In genomic region chr15:81358943-81359342, GRCm38 (mm10) we compare ENCODE assay signal across 15 mouse cellular contexts. TPM values are rescaled to one million over a fixed set of nuclear protein-coding genes. Genes with fewer than 3 reads are reported as not detected.
DNase-seq lines count a peak whose midpoint lies in the region; ATAC-seq and TF ChIP-seq lines count a peak whose summit lies in the region.
"Had no signal": no experiment of that assay in that cellular context is flagged by ENCODE, and none has a peak within 500 bp of the region (broad histone marks: within the 10 kb centered on the region; RNA-seq: fewer than 3 reads in every experiment).

No protein-coding gene starts in this region.

- H3K27ac ChIP-seq in intestine, embryonic 14.5 days (ENCODE audit: low read depth): no peak overlapping the region
- no peak overlapping the region for H3K27ac ChIP-seq in intestine, embryonic 16.5 days (ENCODE audit: low read length)
- H3K27ac ChIP-seq in kidney, embryonic 16.5 days (ENCODE audit: low read length): peak overlapping the region; percentile 76; the same call in 1 of the 2 replicates
- H3K27ac ChIP-seq in liver, embryonic 14.5 days: no peak overlapping the region
- H3K27ac ChIP-seq in midbrain, embryonic 14.5 days (replicated peaks; ENCODE audit: low read depth, low read length): no peak overlapping the region
- H3K27ac ChIP-seq: heart, embryonic 15.5 days; hindbrain, embryonic 13.5 days had no signal

- H3K9me3 ChIP-seq in intestine, embryonic 14.5 days (ENCODE audit: control insufficient read depth, low read length): no peaks in the 10 kb centered on the region
- H3K9me3 ChIP-seq in intestine, embryonic 16.5 days (ENCODE audit: control insufficient read depth, low read length): no peaks in the 10 kb centered on the region
- H3K9me3 ChIP-seq in kidney, embryonic 16.5 days (ENCODE audit: low read length): no peaks in the 10 kb centered on the region
- H3K9me3 ChIP-seq in liver, embryonic 14.5 days (ENCODE audit: control insufficient read depth, low read length): no peaks in the 10 kb centered on the region
- no peaks in the 10 kb centered on the region for H3K9me3 ChIP-seq in midbrain, embryonic 14.5 days (ENCODE audit: control insufficient read depth, low read length)
- H3K9me3 ChIP-seq: heart, embryonic 15.5 days; hindbrain, embryonic 13.5 days had no signal

- no peak for DNase-seq in intestine, embryonic 14.5 days (ENCODE audit: low spot score)
- peak; percentile 47 for DNase-seq in kidney, adult 18-20 months
- no peak for DNase-seq in liver, embryonic 14.5 days (ENCODE audit: low read depth in 3 of 3, low spot score in 3 of 3)
- DNase-seq in frontal cortex, postnatal 25 days (ENCODE audit: low spot score in 2 of 2): no peak
- DNase-seq in midbrain, embryonic 14.5 days: no peak
- DNase-seq in urinary bladder, postnatal 36 days (ENCODE audit: low spot score in 2 of 2): no peak
- DNase-seq: cerebellum, adult 9-11 months; embryo, embryonic 11 days; lung, postnatal 10 days; thymus, adult 2 months had no signal

- H3K4me2 ChIP-seq in intestine, embryonic 14.5 days (ENCODE audit: low read length): peak overlapping the region; percentile 85; the same call in 1 of the 2 replicates
- H3K4me2 ChIP-seq in intestine, embryonic 16.5 days (ENCODE audit: low read depth, low read length): no peak overlapping the region
- H3K4me2 ChIP-seq in kidney, embryonic 16.5 days (replicated peaks; ENCODE audit: low read depth, low read length): peak overlapping the region; percentile 89
- H3K4me2 ChIP-seq in liver, embryonic 14.5 days (ENCODE audit: low read depth): peak overlapping the region; percentile 86
- H3K4me2 ChIP-seq in midbrain, embryonic 14.5 days (ENCODE audit: low read length): no peak overlapping the region

- no peaks in the 10 kb centered on the region for H3K27me3 ChIP-seq in intestine, embryonic 14.5 days (replicated peaks; ENCODE audit: control insufficient read depth, insufficient read depth, low read length)
- no peaks in the 10 kb centered on the region for H3K27me3 ChIP-seq in intestine, embryonic 16.5 days (replicated peaks; ENCODE audit: control insufficient read depth, insufficient read depth, low read length)
- no peaks in the 10 kb centered on the region for H3K27me3 ChIP-seq in kidney, embryonic 16.5 days (ENCODE audit: insufficient read depth, low read length)
- no peaks in the 10 kb centered on the region for H3K27me3 ChIP-seq in liver, embryonic 14.5 days (ENCODE audit: control insufficient read depth, insufficient read depth, low read length)
- H3K27me3 ChIP-seq in midbrain, embryonic 14.5 days (ENCODE audit: control insufficient read depth, insufficient read depth, low read length): no peaks in the 10 kb centered on the region
- H3K27me3 ChIP-seq: heart, embryonic 15.5 days; hindbrain, embryonic 13.5 days had no signal

- no peak for TF ChIP-seq CTCF in liver, embryonic 14.5 days (IDR thresholded peaks at IDR 0.05; ENCODE audit: low read depth)

- no peak overlapping the region for H3K9ac ChIP-seq in intestine, embryonic 14.5 days (ENCODE audit: low read length)
- H3K9ac ChIP-seq in intestine, embryonic 16.5 days (ENCODE audit: low read depth, low read length): no peak overlapping the region
- no peak overlapping the region for H3K9ac ChIP-seq in kidney, embryonic 16.5 days (replicated peaks; ENCODE audit: low read length)
- no peak overlapping the region for H3K9ac ChIP-seq in liver, embryonic 14.5 days (replicated peaks)
- H3K9ac ChIP-seq in midbrain, embryonic 14.5 days (replicated peaks; ENCODE audit: low read length): no peak overlapping the region
- H3K9ac ChIP-seq: hindbrain, embryonic 13.5 days had no signal

- no peak overlapping the region for H3K4me3 ChIP-seq in intestine, embryonic 14.5 days (ENCODE audit: low read depth, low read length)
- no peak overlapping the region for H3K4me3 ChIP-seq in intestine, embryonic 16.5 days (ENCODE audit: low read length)
- H3K4me3 ChIP-seq in kidney, embryonic 16.5 days (ENCODE audit: low read length): peak overlapping the region; percentile 77
- H3K4me3 ChIP-seq in liver, embryonic 14.5 days (ENCODE audit: insufficient read depth in 1 of 2, low read depth in 2 of 2, low read length in 2 of 2): no peak overlapping the region
- H3K4me3 ChIP-seq in midbrain, embryonic 14.5 days (replicated peaks; ENCODE audit: low read depth, low read length): no peak overlapping the region
- H3K4me3 ChIP-seq: heart, embryonic 15.5 days had no signal

- peaks cover 19% of the 10 kb centered on the region; the same call in 1 of the 2 replicates for H3K4me1 ChIP-seq in intestine, embryonic 14.5 days (replicated peaks; ENCODE audit: control insufficient read depth, insufficient read depth, low read length)
- peaks cover 15% of the 10 kb centered on the region; the same call in 1 of the 2 replicates for H3K4me1 ChIP-seq in intestine, embryonic 16.5 days (ENCODE audit: control insufficient read depth, insufficient read depth, low read length)
- H3K4me1 ChIP-seq in kidney, embryonic 16.5 days (ENCODE audit: insufficient read depth, low read length): peaks cover 38% of the 10 kb centered on the region
- H3K4me1 ChIP-seq in liver, embryonic 14.5 days (replicated peaks; ENCODE audit: control insufficient read depth in 2 of 2, insufficient read depth in 2 of 2, low read length in 1 of 2): peaks cover 22 to 30% of the 10 kb centered on the region in 2 experiments
- peaks cover 16% of the 10 kb centered on the region; the same call in 1 of the 2 replicates for H3K4me1 ChIP-seq in midbrain, embryonic 14.5 days (ENCODE audit: control insufficient read depth, insufficient read depth, low read length)

- ATAC-seq in intestine, embryonic 14.5 days (replicated peaks; ENCODE audit: low FRiP score, low TSS enrichment, low read depth): no peak
- ATAC-seq in intestine, embryonic 16.5 days: no peak
- ATAC-seq in kidney, embryonic 16.5 days (ENCODE audit: low FRiP score, low TSS enrichment): no peak
- ATAC-seq in liver, embryonic 14.5 days (ENCODE audit: insufficient read depth): no peak
- no peak for ATAC-seq in midbrain, embryonic 14.5 days (ENCODE audit: low FRiP score, low TSS enrichment)

- WGBS in intestine, embryonic 14.5 days: 82% methylated on average over 3 of the region's 3 CpGs
- 80% methylated on average over 3 of the region's 3 CpGs for WGBS in intestine, embryonic 16.5 days
- WGBS in kidney, embryonic 16.5 days: 47% methylated on average over 3 of the region's 3 CpGs
- 52% methylated on average over 3 of the region's 3 CpGs for WGBS in liver, embryonic 14.5 days (ENCODE audit: insufficient replicate concordance)
- WGBS in midbrain, embryonic 14.5 days: 95% methylated on average over 3 of the region's 3 CpGs

- no peak for TF ChIP-seq EP300 in liver, embryonic 14.5 days (IDR thresholded peaks at IDR 0.05; ENCODE audit: low read depth)

- H3K36me3 ChIP-seq in intestine, embryonic 14.5 days (ENCODE audit: control insufficient read depth, insufficient read depth, low read length): peaks cover 16% of the 10 kb centered on the region
- H3K36me3 ChIP-seq in intestine, embryonic 16.5 days (ENCODE audit: control insufficient read depth, insufficient read depth, low read length): no peaks in the 10 kb centered on the region
- H3K36me3 ChIP-seq in kidney, embryonic 16.5 days (ENCODE audit: insufficient read depth, low read length): peaks cover 11% of the 10 kb centered on the region; the same call in 1 of the 2 replicates
- no peaks in the 10 kb centered on the region; the same call in 1 of the 2 replicates for H3K36me3 ChIP-seq in liver, embryonic 14.5 days (replicated peaks; ENCODE audit: control insufficient read depth, insufficient read depth, low read depth)
- peaks cover 14% of the 10 kb centered on the region for H3K36me3 ChIP-seq in midbrain, embryonic 14.5 days (ENCODE audit: control insufficient read depth, insufficient read depth, low read length)

RNA-seq across cellular contexts. Expression of gene Slc25a17, which starts 1.7 kb away (rescaled TPM):
- polyA plus RNA-seq in intestine, embryonic 14.5 days (2014; fragmentation: Nextera tagmentation; extraction: Ambion mirVana): 77.9 and 84.7 TPM in 2 replicates
- 61.7 and 67.4 TPM in 2 replicates for polyA plus RNA-seq in intestine, embryonic 16.5 days (2015; fragmentation: Nextera tagmentation; extraction: Ambion mirVana)
- polyA plus RNA-seq in kidney, embryonic 16.5 days (2015; fragmentation: Nextera tagmentation; extraction: Ambion mirVana): 134 and 148 TPM in 2 replicates
- 23.7 and 25.1 TPM in 2 replicates for polyA plus RNA-seq in liver, embryonic 14.5 days (2012; rRNA removed)
- 40.0 and 40.2 TPM in 2 replicates for polyA plus RNA-seq in liver, embryonic 14.5 days (2014; fragmentation: Nextera tagmentation; extraction: Ambion mirVana)
- 151 and 153 TPM in 2 replicates for polyA plus RNA-seq in midbrain, embryonic 14.5 days (2014; fragmentation: Nextera tagmentation; extraction: Ambion mirVana)

RNA-seq across cellular contexts. Expression of gene St13, which starts 40.9 kb away (rescaled TPM):
- 138 and 154 TPM in 2 replicates for polyA plus RNA-seq in intestine, embryonic 14.5 days (2014; fragmentation: Nextera tagmentation; extraction: Ambion mirVana)
- 154 and 156 TPM in 2 replicates for polyA plus RNA-seq in intestine, embryonic 16.5 days (2015; fragmentation: Nextera tagmentation; extraction: Ambion mirVana)
- polyA plus RNA-seq in kidney, embryonic 16.5 days (2015; fragmentation: Nextera tagmentation; extraction: Ambion mirVana): 192 and 194 TPM in 2 replicates
- 10.6 and 36.2 TPM in 2 replicates for polyA plus RNA-seq in liver, embryonic 14.5 days (2012; rRNA removed)
- polyA plus RNA-seq in liver, embryonic 14.5 days (2014; fragmentation: Nextera tagmentation; extraction: Ambion mirVana): 48.3 and 53.7 TPM in 2 replicates
- polyA plus RNA-seq in midbrain, embryonic 14.5 days (2014; fragmentation: Nextera tagmentation; extraction: Ambion mirVana): 176 and 179 TPM in 2 replicates

RNA-seq across cellular contexts. Expression of gene Xpnpep3, which starts 41.0 kb away (rescaled TPM):
- polyA plus RNA-seq in intestine, embryonic 14.5 days (2014; fragmentation: Nextera tagmentation; extraction: Ambion mirVana): 6.7 and 8.2 TPM in 2 replicates
- 6.9 and 7.8 TPM in 2 replicates for polyA plus RNA-seq in intestine, embryonic 16.5 days (2015; fragmentation: Nextera tagmentation; extraction: Ambion mirVana)
- 10.9 and 13.9 TPM in 2 replicates for polyA plus RNA-seq in kidney, embryonic 16.5 days (2015; fragmentation: Nextera tagmentation; extraction: Ambion mirVana)
- polyA plus RNA-seq in liver, embryonic 14.5 days (2012; rRNA removed): 2.7 and 3.2 TPM in 2 replicates
- polyA plus RNA-seq in liver, embryonic 14.5 days (2014; fragmentation: Nextera tagmentation; extraction: Ambion mirVana): 2.8 and 3.0 TPM in 2 replicates
- 3.9 and 6.6 TPM in 2 replicates for polyA plus RNA-seq in midbrain, embryonic 14.5 days (2014; fragmentation: Nextera tagmentation; extraction: Ambion mirVana)

RNA-seq across cellular contexts. Expression of gene Dnajb7, which starts 49.2 kb away (rescaled TPM):
- 1.2 and 2.1 TPM in 2 replicates for polyA plus RNA-seq in intestine, embryonic 14.5 days (2014; fragmentation: Nextera tagmentation; extraction: Ambion mirVana)
- polyA plus RNA-seq in intestine, embryonic 16.5 days (2015; fragmentation: Nextera tagmentation; extraction: Ambion mirVana): 1.2 and 1.6 TPM in 2 replicates
- 1.3 and 3.4 TPM in 2 replicates for polyA plus RNA-seq in kidney, embryonic 16.5 days (2015; fragmentation: Nextera tagmentation; extraction: Ambion mirVana)
- not detected in 2 replicates for polyA plus RNA-seq in liver, embryonic 14.5 days (2012; rRNA removed)
- 0.18 and 0.27 TPM in 2 replicates for polyA plus RNA-seq in liver, embryonic 14.5 days (2014; fragmentation: Nextera tagmentation; extraction: Ambion mirVana)
- polyA plus RNA-seq in midbrain, embryonic 14.5 days (2014; fragmentation: Nextera tagmentation; extraction: Ambion mirVana): 0.47 and 1.1 TPM in 2 replicates
- polyA plus RNA-seq: brain, embryonic 14.5 days; thymus, adult 2 months had no signal

Comparison
In these comparisons a context has a peak if more than half of its experiments do, and no peak if none do; other contexts are left out.
1. H3K4me2 ChIP-seq: peak in intestine, embryonic 14.5 days (single experiment), kidney, embryonic 16.5 days (single experiment) and liver, embryonic 14.5 days (single experiment); none in intestine, embryonic 16.5 days (single experiment) and midbrain, embryonic 14.5 days (single experiment).